Mouse (Mus musculus) adrenal gland, postnatal 36 days (tissue): Measurements from ENCODE around the gene Epb42. TPM values are rescaled to one million over a fixed set of nuclear protein-coding genes. Genes with fewer than 3 reads are reported as not detected.

Experiments
- microRNA-seq: library from miRNA; unstranded; fragments of <30 nt; microRNA quantifications from one replicate; pipeline ENCODE4 v1.2.0, GENCODE M21; 2021
- total RNA-seq, 2 experiments: library from RNA; stranded (reverse); gene quantifications; 2 replicates each; pipeline ENCODE4 v1.2.3; 2021

Epb42 gene
- total RNA-seq, 2 experiments from 2014 or later: not detected

Small RNAs within 50 kb of the gene (microRNA-seq; reads per million reads assigned to microRNA genes)
- gene Gm44325: not detected

Other genes starting within 250 kb of the Epb42 start
- 10 to 100 TPM; 13.8 to 15.6 TPM for gene Cdan1, start 186.9 kb downstream of the Epb42 start, total RNA-seq
- gene Ttbk2, start 186.5 kb downstream of the Epb42 start, total RNA-seq: 10 to 100 TPM; 13.5 to 14.4 TPM
- 10 to 100 TPM; 31.9 to 36.2 TPM for gene Ubr1, start 66.4 kb downstream of the Epb42 start, total RNA-seq
- gene Tmem62, start 60.1 kb downstream of the Epb42 start, total RNA-seq: 10 to 100 TPM; 10.6 to 23.8 TPM
- 10 to 100 TPM; 41.7 to 50.2 TPM for gene Ccndbp1, start 28.7 kb downstream of the Epb42 start, total RNA-seq
- not detected for gene Tgm5, start 48.8 kb upstream of the Epb42 start, total RNA-seq
- gene Tgm7, start 72.7 kb upstream of the Epb42 start, total RNA-seq: not detected
- gene Adal, start 103.4 kb upstream of the Epb42 start, total RNA-seq: 10 to 100 TPM; 19.4 to 21.4 TPM
- 10 to 100 TPM in 1 of 2 experiments, 1 to 10 TPM in 1; 9.0 to 10.2 TPM for gene Lcmt2, start 103.6 kb upstream of the Epb42 start, total RNA-seq
- gene Tubgcp4, start 133.6 kb upstream of the Epb42 start, total RNA-seq: 10 to 100 TPM; 36.6 to 44.3 TPM
- 10 to 100 TPM; 15.1 to 18.2 TPM for gene Zscan29, start 134.1 kb upstream of the Epb42 start, total RNA-seq
- gene Trp53bp1, start 234.3 kb upstream of the Epb42 start, total RNA-seq: 10 to 100 TPM; 59.0 to 73.9 TPM